Mouse (Mus musculus) spleen, adult 2 months (tissue): ENCODE data around the gene Il10. TPM values are rescaled to one million over a fixed set of nuclear protein-coding genes. Genes with fewer than 3 reads are reported as not detected.
A peak's percentile ranks its signal among the peaks of the same experiment; 100 is the strongest.

Source experiments
- DNase-seq, 2 experiments: peaks; one replicate each; pipeline versions ENCODE4 v3.0.0 to v3.0.0-alpha.2; 2012 to 2021; ENCODE audit warnings: low spot score in 2 of 2, low read depth in 1 of 2
- H3K27ac ChIP-seq: fragments of 200-500 bp; 2 replicates; pipeline ENCODE4 v1.5.1; 2012; ENCODE audit warnings: low read length, inconsistent platforms; ENCODE audit not compliant: insufficient read depth
- H3K27me3 ChIP-seq: fragments of 200-500 bp; 2 replicates; pipeline ENCODE4 v1.6.1; 2012; ENCODE audit warnings: mild to moderate bottlenecking, moderate library complexity, low read length, inconsistent platforms; ENCODE audit not compliant: control insufficient read depth, insufficient read depth
- H3K36me3 ChIP-seq: fragments of 200-500 bp; 2 replicates; pipeline ENCODE4 v1.6.1; 2012; ENCODE audit warnings: mild to moderate bottlenecking, low read length, inconsistent platforms; ENCODE audit not compliant: control insufficient read depth, insufficient read depth
- H3K4me1 ChIP-seq: fragments of 200-500 bp; 2 replicates; pipeline ENCODE4 v1.6.1; 2011; ENCODE audit warnings: inconsistent platforms; ENCODE audit not compliant: control insufficient read depth, insufficient read depth, insufficient read length
- H3K4me3 ChIP-seq: fragments of 200-500 bp; 2 replicates; pipeline ENCODE4 v1.5.1; 2011; ENCODE audit warnings: mild to moderate bottlenecking, inconsistent platforms; ENCODE audit not compliant: insufficient read depth, insufficient read length; ENCODE audit errors: extremely low read depth
- CTCF ChIP-seq: fragments of 200-500 bp; IDR thresholded peaks from 2 replicates; pipeline ENCODE4 v1.5.1; 2011; ENCODE audit warnings: mild to moderate bottlenecking, inconsistent platforms; ENCODE audit not compliant: insufficient read depth, insufficient read length, insufficient replicate concordance; ENCODE audit errors: extremely low read depth
- POLR2A ChIP-seq: fragments of 200-500 bp; IDR thresholded peaks from 2 replicates; pipeline ENCODE4 v1.6.1; 2011; ENCODE audit warnings: low read depth, low read length, inconsistent platforms
- WGBS: fragments of 180-500 bp; shearing (Covaris S2); methylation state at CpG from one replicate; pipeline ENCODE4 v1.1.7; 2018; 5-methylcytosine and 5-hydroxymethylcytosine counted together
- polyA plus RNA-seq: library from polyadenylated mRNA; depleted of rRNA; stranded (reverse); fragments of >200 nt; gene quantifications from 2 replicates; pipeline ENCODE4 v1.2.3, GENCODE M21; 2012

Gene Il10
- polyA plus RNA-seq, 1 experiment = 0.12 TPM

DNA sequence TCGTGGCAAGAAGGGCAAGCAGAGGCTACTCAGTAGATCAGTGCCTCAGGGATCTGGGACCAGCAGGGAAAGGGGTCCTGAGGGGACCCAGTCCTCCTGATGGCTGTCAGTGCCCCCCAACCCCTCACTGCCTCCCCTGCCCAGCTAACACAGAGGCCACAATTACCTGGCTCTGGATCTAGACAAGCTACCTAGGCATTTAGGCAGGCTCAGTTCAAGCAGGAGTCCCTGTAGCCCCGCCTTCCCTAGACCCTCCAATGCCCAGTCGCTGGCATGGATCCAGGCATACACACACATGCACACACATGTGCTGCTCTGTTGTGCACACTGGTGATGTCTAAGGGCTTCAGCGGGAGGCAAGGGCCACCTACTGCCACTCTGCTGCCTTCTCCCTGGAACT lies 34.6 kb downstream of the Il10 start:
- 89% methylated on average over 4 of the region's 4 CpGs for WGBS
- peaks cover 32% of the 10 kb centered on the region for H3K36me3 ChIP-seq
- no peak overlapping the region for H3K4me3 ChIP-seq
- DNase-seq = no peak
- TF ChIP-seq CTCF (no peak), POLR2A (no peak)
- H3K27me3 ChIP-seq = no peaks in the 10 kb centered on the region
- H3K27ac ChIP-seq = no peak overlapping the region
- H3K4me1 ChIP-seq = no peaks in the 10 kb centered on the region

- peaks cover 32% of the 10 kb centered on the region for H3K36me3 ChIP-seq
Measured at GRCm38 (mm10) chr1:131058431-131058830, 38.8 kb downstream of the Il10 start.

DNA sequence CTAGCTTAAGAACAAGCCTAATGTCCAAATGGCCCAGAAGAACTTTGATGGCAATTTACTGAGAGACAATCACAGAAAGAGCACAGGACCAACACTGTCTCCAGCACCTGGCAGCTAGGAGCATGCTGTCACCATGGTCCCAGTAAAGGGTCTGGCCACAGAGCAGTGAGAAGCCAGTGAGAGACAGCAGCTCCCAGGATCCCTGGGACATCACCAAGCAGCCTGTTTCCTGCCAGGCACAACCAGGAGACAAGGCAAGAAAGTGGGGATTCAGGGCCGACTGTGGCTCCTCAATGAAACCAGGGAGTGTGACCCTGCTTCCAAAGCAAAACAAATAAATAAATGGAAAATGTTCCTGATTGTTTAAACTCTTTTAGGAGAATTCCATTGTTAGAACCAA lies 39.8 kb downstream of the Il10 start:
- Histone ChIP-seq H3K4me1 (peaks cover 15% of the 10 kb centered on the region; the same call in 1 of the 2 replicates), H3K4me3 (no peak overlapping the region), H3K27me3 (no peaks in the 10 kb centered on the region), H3K36me3 (peaks cover 28% of the 10 kb centered on the region), H3K27ac (no peak overlapping the region)
- 78% methylated on average over 1 of the region's 1 CpGs for WGBS
- DNase-seq = no peak
- TF ChIP-seq CTCF (no peak), POLR2A (no peak)

More at GRCm38 (mm10) chr1:131058431-131058830, 38.8 kb downstream of the Il10 start:
- DNase-seq = no peak
- H3K27me3 ChIP-seq = no peaks in the 10 kb centered on the region
- H3K27ac ChIP-seq = no peak overlapping the region
- no peak overlapping the region for H3K4me3 ChIP-seq
- 93% methylated on average over 7 of the region's 7 CpGs for WGBS
- H3K4me1 ChIP-seq = peaks cover 11% of the 10 kb centered on the region; the same call in 1 of the 2 replicates
- TF ChIP-seq CTCF = no peak
- TF ChIP-seq POLR2A = no peak

- 93% methylated on average over 5 of the region's 5 CpGs for WGBS
Measured at GRCm38 (mm10) chr1:131059841-131060240, 40.2 kb downstream of the Il10 start.

GRCm38 (mm10) chr1:131060290-131061253 lies 40.9 kb downstream of the Il10 start:
- peak; percentile 42 to 53 for DNase-seq
- Histone ChIP-seq H3K27ac (no peak overlapping the region), H3K4me1 (peaks cover 17% of the 10 kb centered on the region; the same call in 1 of the 2 replicates), H3K36me3 (peaks cover 17% of the 10 kb centered on the region), H3K4me3 (no peak overlapping the region), H3K27me3 (no peaks in the 10 kb centered on the region)
- TF ChIP-seq CTCF (peak; percentile 63; the same call in 1 of the 2 replicates), POLR2A (no peak)
- WGBS = 35% methylated on average over 13 of the region's 13 CpGs

More at GRCm38 (mm10) chr1:131059841-131060240, 40.2 kb downstream of the Il10 start:
- Histone ChIP-seq H3K4me1 (peaks cover 17% of the 10 kb centered on the region; the same call in 1 of the 2 replicates), H3K27ac (no peak overlapping the region), H3K4me3 (no peak overlapping the region), H3K36me3 (peaks cover 24% of the 10 kb centered on the region), H3K27me3 (no peaks in the 10 kb centered on the region)
- DNase-seq = no peak
- TF ChIP-seq CTCF = no peak

GRCm38 (mm10) chr1:131061740-131062254 lies 42.2 kb downstream of the Il10 start:
- Histone ChIP-seq H3K27me3 (no peaks in the 10 kb centered on the region), H3K27ac (no peak overlapping the region), H3K4me3 (no peak overlapping the region), H3K36me3 (peaks cover 12% of the 10 kb centered on the region), H3K4me1 (peaks cover 17% of the 10 kb centered on the region; the same call in 1 of the 2 replicates)
- TF ChIP-seq POLR2A (no peak), CTCF (no peak)
- WGBS = 81% methylated on average over 7 of the region's 7 CpGs
- DNase-seq = no peak

GRCm38 (mm10) chr1:131062821-131063220 lies 43.2 kb downstream of the Il10 start:
- no peak overlapping the region for H3K27ac ChIP-seq
- no peak for DNase-seq
- no peak overlapping the region for H3K4me3 ChIP-seq
- peaks cover 17% of the 10 kb centered on the region; the same call in 1 of the 2 replicates for H3K4me1 ChIP-seq
- 66% methylated on average over 6 of the region's 6 CpGs for WGBS
- TF ChIP-seq CTCF = no peak
- no peaks in the 10 kb centered on the region for H3K27me3 ChIP-seq
- peaks cover 3% of the 10 kb centered on the region; the same call in 1 of the 2 replicates for H3K36me3 ChIP-seq
